Mouse (Mus musculus) C2C12 (cell line): ENCODE results near the gene Itgb3. TPM values are rescaled to one million over a fixed set of nuclear protein-coding genes. Genes with fewer than 3 reads are reported as not detected.

Source experiments
- H3K27me3 ChIP-seq: one replicate; pipeline ENCODE4 v1.6.1; 2011; ENCODE audit not compliant: control insufficient read depth, insufficient read depth, insufficient read length
- H3K36me3 ChIP-seq: one replicate; pipeline ENCODE4 v1.6.1; 2011; ENCODE audit not compliant: control insufficient read depth, insufficient read depth
- H3K4me3 ChIP-seq: one replicate; pipeline ENCODE4 v1.5.1; 2011; ENCODE audit warnings: mild to moderate bottlenecking, control low read depth; ENCODE audit not compliant: poor library complexity, insufficient read depth, severe bottlenecking
- H3K79me2 ChIP-seq: one replicate; pipeline ENCODE4 v1.6.1; 2011; ENCODE audit not compliant: control insufficient read depth, insufficient read depth
- H3K79me3 ChIP-seq: one replicate; pipeline ENCODE4 v1.6.1; 2011; ENCODE audit warnings: low read depth, control low read depth
- H3ac ChIP-seq: one replicate; pipeline ENCODE3; 2011; ENCODE audit warnings: low read depth; ENCODE audit not compliant: control insufficient read depth, insufficient read length
- CEBPB ChIP-seq: IDR thresholded peaks from one replicate; pipeline ENCODE4 v1.6.1; 2011; ENCODE audit warnings: low read depth, mild to moderate bottlenecking, control low read depth, moderate library complexity
- CTCF ChIP-seq: IDR thresholded peaks from one replicate; pipeline ENCODE4 v1.5.1; 2011; ENCODE audit not compliant: control insufficient read depth, insufficient read depth, insufficient read length
- FOSL1 ChIP-seq: IDR thresholded peaks from one replicate; pipeline ENCODE4 v1.8.0; 2011; ENCODE audit warnings: mild to moderate bottlenecking, low read length; ENCODE audit not compliant: poor library complexity, insufficient read depth, severe bottlenecking
- MAX ChIP-seq: IDR thresholded peaks from one replicate; pipeline ENCODE4 v1.6.1; 2011; ENCODE audit warnings: mild to moderate bottlenecking, control low read depth
- MYOD1 ChIP-seq: IDR thresholded peaks from one replicate; pipeline ENCODE4 v1.6.1; 2011; ENCODE audit warnings: low read depth; ENCODE audit not compliant: control insufficient read depth, insufficient read length
- MYOG ChIP-seq: IDR thresholded peaks from one replicate; pipeline ENCODE4 v1.6.1; 2011; ENCODE audit not compliant: control insufficient read depth, insufficient read length; ENCODE audit errors: extremely low read depth
- USF1 ChIP-seq: IDR thresholded peaks from one replicate; pipeline ENCODE4 v1.6.1; 2011; ENCODE audit warnings: low read depth, mild to moderate bottlenecking, control low read depth, moderate library complexity
- polyA plus RNA-seq: library from polyadenylated mRNA; unstranded; fragments of >200 nt; fragmentation: generic; extraction: Trizol; gene quantifications from one replicate; pipeline ENCODE4 v1.2.1, GENCODE M21; 2012; ENCODE audit warnings: missing spikeins

The Itgb3 gene
- polyA plus RNA-seq, 1 experiment = 15.0 TPM

DNA sequence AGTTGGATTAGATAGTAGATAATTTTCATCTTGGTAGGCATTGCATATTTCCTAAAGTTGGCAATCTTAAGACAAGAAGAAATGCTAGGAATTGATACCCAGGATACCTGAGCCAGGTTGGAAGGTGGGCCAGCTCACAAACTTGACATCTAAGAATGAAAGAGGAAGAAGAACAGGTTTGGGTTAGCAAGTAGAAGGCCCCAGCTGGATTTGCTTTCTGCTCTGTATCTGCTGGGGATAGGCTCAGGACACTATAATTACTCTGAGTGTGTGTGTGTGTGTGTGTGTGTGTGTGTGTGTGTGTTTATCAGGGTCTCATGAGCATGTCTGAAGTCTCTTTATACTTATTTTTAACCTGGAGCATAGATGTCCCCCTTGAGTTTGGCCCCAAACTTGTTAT lies 18.8 kb downstream of the Itgb3 start:
- Histone ChIP-seq H3K36me3 (no peaks in the 10 kb centered on the region), H3ac (no peak overlapping the region), H3K4me3 (no peak overlapping the region), H3K79me2 (peaks cover 17% of the 10 kb centered on the region), H3K79me3 (no peaks in the 10 kb centered on the region), H3K27me3 (no peaks in the 10 kb centered on the region)
- TF ChIP-seq USF1 (no peak), MYOD1 (no peak), CEBPB (no peak), MAX (no peak), FOSL1 (no peak), MYOG (no peak), CTCF (no peak)

DNA sequence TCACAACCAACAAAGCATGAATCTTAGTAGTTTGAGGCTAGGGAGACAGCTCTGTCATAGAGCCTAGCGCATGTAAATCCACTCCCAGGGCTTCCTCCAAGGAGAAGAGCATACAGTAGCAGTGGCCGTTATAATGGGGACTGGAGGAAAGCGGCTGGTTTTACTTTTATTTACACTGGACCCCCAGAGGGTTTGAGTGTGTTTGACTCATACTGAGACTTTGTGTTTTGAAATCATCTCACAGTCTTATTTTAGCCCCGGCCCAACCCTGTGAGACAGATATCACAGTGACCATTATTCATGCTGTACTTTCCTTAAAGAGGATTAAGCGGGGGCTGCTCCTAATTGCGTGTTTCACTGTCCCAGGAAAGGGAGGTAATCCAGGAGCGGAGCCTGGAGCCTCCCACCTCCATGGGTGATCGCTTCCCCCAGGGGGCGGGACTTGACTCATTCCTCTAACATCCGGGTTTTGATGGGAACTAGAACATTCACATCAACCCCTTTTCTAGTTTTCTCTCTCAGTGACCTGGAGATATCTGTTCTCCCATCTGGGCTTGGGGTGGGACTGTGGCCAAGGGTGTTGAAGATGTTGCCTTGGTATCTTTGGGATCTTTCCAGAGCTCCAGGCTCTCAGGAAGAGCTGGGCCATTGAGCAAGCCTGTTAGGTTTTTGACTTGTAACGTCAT lies 20.0 kb downstream of the Itgb3 start:
- H3ac ChIP-seq = no peak overlapping the region
- peak; percentile 30 for TF ChIP-seq CEBPB
- no peak for TF ChIP-seq MYOD1
- peak; percentile 10 for TF ChIP-seq MAX
- no peaks in the 10 kb centered on the region for H3K79me3 ChIP-seq
- H3K36me3 ChIP-seq = no peaks in the 10 kb centered on the region
- peaks cover 17% of the 10 kb centered on the region for H3K79me2 ChIP-seq
- no peaks in the 10 kb centered on the region for H3K27me3 ChIP-seq
- H3K4me3 ChIP-seq = no peak overlapping the region

DNA sequence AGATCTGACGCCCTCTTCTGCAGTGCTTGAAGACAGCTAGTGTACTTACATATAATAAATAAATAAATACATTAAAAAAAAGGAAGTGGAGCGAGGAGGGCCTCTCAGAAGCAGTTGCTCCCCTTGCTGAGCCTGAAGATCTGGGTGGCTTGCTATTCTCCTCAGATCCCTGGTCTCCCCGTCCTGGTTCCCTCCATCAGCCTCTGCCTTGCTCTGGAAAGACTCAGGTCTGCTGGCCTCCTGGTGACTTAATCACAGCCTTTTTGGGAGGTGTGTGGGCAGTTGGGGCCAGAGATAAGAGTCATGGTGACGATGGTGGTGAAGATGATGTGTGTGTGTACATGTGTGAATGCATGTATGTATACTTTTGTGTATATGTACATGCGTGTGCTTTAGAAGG lies 20.8 kb downstream of the Itgb3 start:
- Histone ChIP-seq H3K4me3 (no peak overlapping the region), H3ac (peak overlapping the region; percentile 3), H3K79me3 (no peaks in the 10 kb centered on the region), H3K79me2 (peaks cover 16% of the 10 kb centered on the region), H3K27me3 (no peaks in the 10 kb centered on the region), H3K36me3 (peaks cover 5% of the 10 kb centered on the region)
- TF ChIP-seq FOSL1 (no peak), USF1 (no peak), CTCF (no peak), CEBPB (no peak), MAX (no peak), MYOG (no peak), MYOD1 (no peak)

DNA sequence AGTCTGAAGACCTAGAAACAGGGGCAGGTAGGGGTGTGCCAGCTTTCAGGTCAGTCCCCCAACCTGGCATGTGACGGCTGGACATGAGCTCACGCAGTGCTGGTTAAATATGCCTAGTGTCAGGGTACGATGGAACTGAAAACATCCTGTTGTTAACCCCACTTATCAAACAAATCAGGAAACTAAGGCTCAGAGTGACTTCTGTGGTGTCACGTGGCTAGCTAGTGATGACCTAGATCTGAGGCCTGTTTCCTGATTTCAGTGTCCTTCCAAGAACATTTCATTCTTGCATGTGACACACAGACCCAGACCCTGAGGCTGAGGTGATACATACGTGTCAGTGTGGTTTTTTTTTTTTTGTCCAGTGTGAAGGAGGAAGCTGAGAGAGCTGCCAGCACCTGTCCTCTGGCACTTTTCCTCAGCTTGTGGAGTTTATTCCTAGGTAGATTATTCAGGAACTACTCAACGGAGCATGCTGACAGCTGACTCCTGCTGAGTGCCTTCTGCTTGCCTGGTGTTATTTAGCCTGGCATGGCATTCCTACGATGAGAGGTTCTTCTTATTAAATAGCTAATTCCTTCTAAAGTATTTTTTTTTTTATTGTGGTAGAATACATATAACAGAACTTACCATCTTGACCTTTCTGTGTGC lies 22.5 kb downstream of the Itgb3 start:
- no peak overlapping the region for H3K4me3 ChIP-seq
- no peaks in the 10 kb centered on the region for H3K79me3 ChIP-seq
- peaks cover 10% of the 10 kb centered on the region for H3K79me2 ChIP-seq

DNA sequence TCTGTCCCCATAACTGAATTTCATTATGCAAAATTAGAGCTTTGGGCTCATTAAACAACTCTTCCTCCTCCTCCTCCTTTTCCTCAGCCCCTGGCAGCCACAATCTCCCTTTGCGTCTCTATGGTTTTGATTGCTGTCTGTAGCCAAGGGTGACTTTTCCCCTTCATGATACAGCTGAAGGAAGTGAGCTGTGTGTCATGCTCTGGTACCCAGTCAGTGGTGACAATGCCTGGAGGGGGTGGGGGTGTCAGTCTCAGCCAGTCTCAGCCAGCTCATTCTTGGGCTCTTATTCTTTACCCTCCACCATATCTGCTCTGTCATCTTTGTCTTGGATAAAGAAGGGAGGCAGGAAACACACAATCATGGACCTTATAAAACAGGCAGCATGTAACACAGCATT lies 23.5 kb downstream of the Itgb3 start:
- no peak for TF ChIP-seq MYOG
- no peak for TF ChIP-seq MYOD1
- TF ChIP-seq CEBPB = no peak
- no peak for TF ChIP-seq FOSL1
- no peak for TF ChIP-seq USF1
- no peak overlapping the region for H3K4me3 ChIP-seq
- peaks cover 10% of the 10 kb centered on the region for H3K79me2 ChIP-seq
- no peaks in the 10 kb centered on the region for H3K27me3 ChIP-seq
- H3ac ChIP-seq = no peak overlapping the region
- H3K79me3 ChIP-seq = no peaks in the 10 kb centered on the region
- H3K36me3 ChIP-seq = peaks cover 22% of the 10 kb centered on the region

More for the DNA sequence above, 22.5 kb downstream of the Itgb3 start:
- Histone ChIP-seq H3ac (no peak overlapping the region), H3K36me3 (peaks cover 22% of the 10 kb centered on the region), H3K27me3 (no peaks in the 10 kb centered on the region)
- no peak for TF ChIP-seq MYOD1
- TF ChIP-seq CTCF = no peak
- TF ChIP-seq MYOG = no peak
- no peak for TF ChIP-seq CEBPB
- no peak for TF ChIP-seq USF1
- no peak for TF ChIP-seq FOSL1
- TF ChIP-seq MAX = no peak

DNA sequence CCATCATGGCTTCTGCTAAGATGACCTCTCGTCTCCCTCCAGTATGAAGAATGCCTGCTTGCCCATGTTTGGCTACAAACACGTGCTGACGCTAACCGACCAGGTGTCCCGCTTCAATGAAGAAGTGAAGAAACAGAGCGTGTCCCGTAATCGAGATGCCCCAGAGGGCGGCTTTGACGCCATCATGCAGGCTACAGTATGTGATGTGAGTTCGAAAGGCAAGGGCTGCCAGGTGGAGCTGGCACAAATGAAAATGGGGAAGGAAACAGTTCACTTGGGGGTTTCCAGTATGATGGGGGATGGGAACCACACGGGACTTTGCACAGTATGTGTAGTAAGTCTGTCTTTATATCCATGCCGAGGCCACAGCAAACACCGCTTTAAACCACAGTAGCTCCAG lies 29.2 kb downstream of the Itgb3 start:
- Histone ChIP-seq H3K4me3 (no peak overlapping the region), H3ac (no peak overlapping the region), H3K79me3 (no peaks in the 10 kb centered on the region), H3K79me2 (no peaks in the 10 kb centered on the region), H3K27me3 (no peaks in the 10 kb centered on the region), H3K36me3 (peaks cover 46% of the 10 kb centered on the region)
- TF ChIP-seq FOSL1 (no peak), MAX (no peak), MYOD1 (no peak), CTCF (no peak), CEBPB (no peak), MYOG (no peak), USF1 (no peak)
